Mouse (Mus musculus) gastrocnemius, postnatal 4 days (tissue): ENCODE data around the gene Fam19a5. TPM values are rescaled to one million over a fixed set of nuclear protein-coding genes. Genes with fewer than 3 reads are reported as not detected.

Experiments
- DNase-seq, 2 experiments: peaks; one replicate each; pipeline ENCODE4 v3.0.0; 2021 to 2022; ENCODE audit warnings: low spot score in 2 of 2, mixed read lengths in 2 of 2
- total RNA-seq, 2 experiments: library from RNA; stranded (reverse); gene quantifications; 2 replicates each; pipeline ENCODE4 v1.2.3; 2021

Gene Fam19a5
- total RNA-seq, 2 experiments from 2014 or later = 3.5 to 3.8 TPM

DNA sequence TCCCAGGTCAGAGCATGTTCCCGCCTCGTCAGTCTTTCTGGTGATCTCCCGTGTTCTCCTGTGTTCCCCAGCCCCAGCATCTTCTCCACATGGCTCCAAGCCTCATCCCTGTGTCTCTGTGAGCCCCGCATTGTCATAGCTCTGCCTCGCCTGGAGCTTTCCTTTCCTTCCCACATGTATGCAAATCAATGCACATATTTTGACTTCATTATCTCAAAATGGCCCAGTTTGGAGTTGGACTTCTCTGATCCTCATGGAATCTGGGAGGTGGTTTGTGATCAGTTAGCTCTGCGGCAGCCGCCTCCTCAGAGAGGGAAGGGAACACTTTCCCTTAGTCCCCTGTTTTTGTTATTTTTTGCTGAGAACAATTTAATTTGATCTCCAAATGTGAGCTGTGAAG lies 117.9 kb downstream of the Fam19a5 start:
- no peak for DNase-seq

DNA sequence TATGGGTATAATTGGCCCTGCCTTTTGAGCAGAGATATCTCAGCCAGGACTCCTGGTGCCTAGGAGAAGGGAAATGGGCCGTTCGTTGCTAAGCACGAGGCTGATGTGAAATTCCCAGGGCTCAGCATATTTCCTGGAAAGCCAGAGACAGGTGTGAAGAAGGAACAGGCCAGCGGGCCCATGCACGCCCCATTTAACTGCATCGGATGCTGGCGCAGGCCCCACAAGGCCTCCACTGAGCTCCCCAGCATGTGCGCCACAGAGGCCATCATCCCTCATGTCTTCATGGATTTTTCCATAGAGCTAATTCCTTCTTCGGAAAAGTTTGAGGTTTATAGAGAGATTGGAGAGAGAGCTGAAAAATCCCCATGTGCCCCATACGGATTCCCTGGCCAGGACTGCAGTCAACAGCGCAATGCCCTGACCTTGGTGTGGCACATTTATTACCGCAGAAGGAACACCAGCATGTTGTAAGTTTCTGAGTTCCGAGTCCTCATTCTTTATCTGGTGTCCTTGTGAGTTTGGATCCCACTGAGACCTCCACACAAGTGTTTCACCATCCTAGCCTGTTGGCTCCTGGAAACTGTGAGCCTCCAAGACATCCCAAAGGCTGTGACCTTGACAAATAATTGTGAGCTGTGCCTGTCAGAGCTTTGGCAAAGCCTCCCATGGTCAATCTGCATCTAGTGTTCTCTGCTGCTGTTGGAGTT lies 122.1 kb downstream of the Fam19a5 start:
- no peak for DNase-seq

DNA sequence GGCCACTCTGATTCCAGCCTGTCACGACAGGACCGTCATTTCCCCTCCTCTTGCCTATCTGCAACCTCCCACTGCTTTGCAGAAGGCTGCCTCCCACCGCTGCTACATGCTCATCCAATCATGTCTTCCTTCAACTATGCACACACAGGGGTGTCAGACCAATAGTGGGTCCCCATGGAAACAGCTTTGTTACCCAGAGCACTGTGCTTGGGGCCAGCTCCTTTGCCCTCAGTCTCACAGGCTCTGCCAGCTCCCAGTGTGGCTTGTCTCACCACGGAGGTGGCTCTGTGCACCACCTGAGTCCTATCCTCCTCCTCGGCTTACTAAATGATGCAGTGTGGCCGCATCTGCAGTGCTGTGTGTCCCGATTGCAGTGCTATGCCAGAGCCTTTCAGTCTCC lies 123.3 kb downstream of the Fam19a5 start:
- no peak for DNase-seq

DNA sequence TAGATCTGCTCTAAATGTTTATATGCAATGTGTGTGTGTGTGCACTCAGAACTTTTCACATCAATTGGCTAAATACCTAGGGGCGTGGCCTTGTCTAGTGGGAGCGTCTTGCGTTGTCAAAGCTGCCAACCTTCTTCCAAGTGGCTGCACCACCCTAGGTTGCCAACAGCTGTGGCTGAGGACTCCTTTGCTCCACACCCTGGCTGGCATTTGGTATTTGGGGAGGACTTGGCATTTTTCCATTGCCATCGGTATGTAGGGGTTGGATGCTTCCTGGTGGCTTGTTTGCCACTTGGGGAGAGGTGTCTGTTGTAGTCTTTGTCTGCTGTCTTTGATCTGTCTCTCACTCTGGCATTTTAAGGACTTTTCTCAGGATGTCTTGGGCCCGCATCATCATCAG lies 124.0 kb downstream of the Fam19a5 start:
- DNase-seq = no peak

DNA sequence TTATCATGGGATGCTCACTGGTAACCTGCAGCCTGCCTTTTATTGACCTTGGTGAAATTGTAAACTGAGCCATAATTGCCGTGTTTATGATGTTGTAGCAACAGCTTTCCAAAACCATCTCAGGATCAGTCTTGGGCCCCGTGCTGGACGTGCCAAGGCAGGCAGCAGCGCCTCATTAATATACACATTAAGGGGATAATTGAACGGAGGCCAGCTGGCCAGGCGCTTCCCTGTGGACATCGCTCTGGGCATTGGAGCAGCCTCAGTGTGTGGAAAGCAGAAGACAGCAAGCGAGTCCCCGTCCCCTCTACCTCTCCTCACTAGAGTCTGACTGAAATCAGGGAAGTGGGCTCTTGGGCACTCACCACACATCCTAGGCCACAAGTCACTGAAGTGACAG lies 127.8 kb downstream of the Fam19a5 start:
- no peak for DNase-seq

DNA sequence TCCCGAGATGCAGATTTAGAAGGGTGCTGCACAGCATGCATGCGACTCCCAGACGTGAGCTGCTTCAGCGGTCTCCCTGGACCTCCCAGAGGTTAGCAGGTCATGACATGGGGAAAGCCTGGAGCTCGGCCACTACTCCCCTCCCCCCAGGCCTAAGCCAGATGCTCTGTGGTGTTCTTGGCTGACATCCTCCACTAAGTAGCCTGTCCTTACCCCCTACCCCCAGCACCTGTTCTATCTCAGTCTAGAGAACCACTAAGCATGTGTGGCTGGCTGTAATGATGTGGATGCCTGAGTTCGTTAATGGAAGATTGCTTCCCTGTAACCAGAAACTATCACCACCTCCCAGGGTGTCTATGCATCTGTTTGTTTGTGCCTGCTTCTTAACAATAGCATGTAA lies 134.6 kb downstream of the Fam19a5 start:
- no peak for DNase-seq

DNA sequence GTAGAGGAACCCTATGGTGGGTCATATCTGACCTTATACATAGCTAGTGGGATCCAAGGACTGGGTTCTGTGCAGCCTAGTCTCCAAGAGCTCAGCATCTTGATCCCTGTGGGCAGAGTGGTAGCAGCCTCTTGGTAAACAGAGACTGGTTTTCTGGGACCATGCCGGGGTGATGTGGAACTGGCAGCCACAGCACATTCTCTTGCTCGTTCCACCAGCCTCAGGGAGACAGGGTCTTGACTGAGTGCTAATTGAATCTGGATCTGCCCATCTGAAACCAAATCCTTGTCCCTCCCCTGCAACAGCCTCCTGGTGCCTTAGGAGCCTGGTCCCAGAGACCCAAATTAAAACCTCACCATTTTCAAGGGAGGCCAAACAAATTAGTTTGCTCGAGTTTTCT lies 138.3 kb downstream of the Fam19a5 start:
- DNase-seq = no peak

DNA sequence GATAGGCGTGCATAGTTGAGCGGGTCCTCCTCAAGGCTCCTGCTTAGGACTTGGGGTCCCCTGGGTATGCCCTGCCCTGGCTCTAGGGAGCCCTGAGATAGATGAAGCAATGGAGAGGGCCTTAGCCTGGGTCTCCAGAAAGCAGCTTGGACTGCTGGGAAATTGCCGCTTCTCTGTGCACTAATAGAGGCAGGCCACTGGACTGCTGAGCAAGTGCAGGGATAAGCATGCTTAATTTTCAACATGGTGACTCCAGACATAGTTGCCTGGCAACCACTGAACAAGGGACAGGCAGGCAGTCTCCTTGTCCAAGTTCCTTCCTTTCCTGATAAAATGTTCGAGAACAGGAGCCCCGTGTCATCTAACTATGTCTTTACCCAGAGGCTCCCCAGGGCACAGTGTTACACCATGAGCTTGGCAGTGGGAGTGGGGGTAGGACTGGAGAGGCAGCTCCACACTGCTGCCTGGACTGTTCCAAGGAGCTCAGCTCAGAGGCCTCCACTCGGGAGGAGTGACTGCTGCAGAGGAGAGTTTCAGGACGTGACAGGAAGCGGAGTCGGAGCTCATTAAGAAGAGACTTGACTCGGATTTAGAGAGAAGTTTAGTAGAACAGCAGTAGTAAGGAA lies 142.4 kb downstream of the Fam19a5 start:
- DNase-seq = no peak

DNA sequence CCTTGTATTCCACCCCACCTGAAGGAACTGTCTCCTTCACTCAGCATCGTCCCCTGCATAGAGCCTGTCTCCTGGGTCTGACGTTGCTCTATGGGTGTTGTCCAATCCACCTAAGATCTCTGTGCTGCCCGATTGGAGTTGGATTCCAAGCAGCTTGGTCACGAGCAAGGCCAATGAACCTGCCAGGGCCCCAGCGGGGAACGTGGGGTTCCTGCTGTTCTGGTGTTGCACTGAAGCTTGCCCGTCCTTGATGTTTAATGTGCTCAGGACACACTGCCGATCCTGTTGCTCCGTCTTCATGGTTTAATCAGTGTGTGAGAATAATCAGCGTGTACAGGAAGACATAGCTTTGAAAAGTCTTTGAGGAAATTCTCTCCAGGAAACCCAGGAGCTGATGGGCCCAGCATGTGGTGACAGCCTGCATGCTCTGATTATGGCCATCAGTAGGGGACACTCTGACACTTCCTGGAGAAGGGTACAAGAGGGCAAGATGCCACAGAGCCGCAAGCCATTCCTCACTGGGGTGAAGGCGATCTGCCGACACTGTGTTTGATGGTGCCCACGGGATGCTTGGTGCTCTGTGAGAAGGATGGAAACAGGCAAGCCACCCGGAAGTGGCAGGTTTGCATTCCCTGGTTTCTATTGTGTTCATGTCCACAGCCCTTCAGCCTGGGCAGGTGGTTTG lies 147.3 kb downstream of the Fam19a5 start:
- no peak for DNase-seq

DNA sequence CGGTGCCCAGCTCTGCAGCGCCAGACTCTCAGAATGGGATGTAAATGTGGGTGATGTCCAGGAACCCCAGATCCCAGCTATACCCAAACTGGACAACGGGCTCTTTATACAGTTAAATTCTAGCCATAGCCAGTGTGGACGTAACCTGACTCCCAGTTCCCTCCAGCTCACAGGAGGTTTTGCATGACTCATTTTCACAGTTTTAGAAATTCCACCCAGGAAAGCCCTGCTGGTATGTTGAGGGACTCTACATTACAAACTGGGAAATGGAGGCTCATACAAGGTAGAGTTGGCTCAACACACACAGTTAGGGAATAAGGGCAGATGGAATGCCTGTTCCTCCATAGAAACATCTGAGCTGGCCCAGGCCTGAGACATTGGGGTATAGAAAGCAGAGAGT lies 147.9 kb downstream of the Fam19a5 start:
- no peak for DNase-seq

DNA sequence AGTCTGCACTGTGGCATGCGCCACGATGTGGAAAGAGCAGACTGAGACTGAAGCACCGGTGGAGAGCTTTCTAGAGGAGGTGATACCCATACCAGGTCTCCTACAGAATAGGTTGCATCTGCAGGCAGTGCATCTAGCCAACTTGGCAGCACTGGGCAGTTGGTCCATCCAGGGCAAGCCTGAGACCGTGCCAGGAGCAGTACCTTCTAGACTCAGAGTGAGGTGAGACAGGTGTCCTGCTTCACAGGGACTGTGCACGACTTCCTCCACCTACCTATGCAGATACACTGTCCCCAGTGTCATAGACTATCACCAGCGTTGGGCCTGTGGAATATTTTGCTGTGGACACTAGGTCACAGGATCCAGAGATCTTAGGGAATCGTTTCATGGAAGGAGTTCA lies 148.3 kb downstream of the Fam19a5 start:
- no peak for DNase-seq

DNA sequence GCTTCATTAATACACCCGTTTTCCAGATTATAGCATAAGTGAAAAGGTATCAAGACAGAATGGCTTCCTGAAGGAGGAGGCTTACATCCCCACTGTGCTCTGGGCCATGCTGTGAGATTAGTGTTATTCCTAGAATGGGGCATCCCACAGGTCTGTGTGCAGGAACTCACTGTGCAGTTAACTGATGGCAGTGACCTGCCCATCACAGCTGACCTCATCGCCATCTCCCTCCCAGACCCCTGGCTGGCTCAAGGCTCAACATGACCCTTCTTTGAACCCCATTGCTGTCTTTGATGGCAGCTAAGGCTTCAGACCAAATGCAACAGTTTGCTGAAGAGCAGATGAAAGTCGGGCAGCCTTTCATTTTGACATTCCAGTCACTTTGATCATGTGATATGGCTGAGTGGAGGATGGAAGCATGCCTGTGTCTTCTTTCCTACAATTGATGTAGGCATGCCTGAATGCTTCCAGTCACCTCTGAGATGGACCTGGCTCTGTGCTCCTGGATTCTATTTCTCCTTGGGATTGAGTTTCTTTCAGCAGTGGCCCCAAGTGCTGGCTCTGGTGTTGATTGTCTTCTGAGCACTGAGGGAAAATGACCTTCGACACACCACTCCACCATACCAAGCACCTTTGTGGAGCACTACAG lies 148.9 kb downstream of the Fam19a5 start:
- no peak for DNase-seq

DNA sequence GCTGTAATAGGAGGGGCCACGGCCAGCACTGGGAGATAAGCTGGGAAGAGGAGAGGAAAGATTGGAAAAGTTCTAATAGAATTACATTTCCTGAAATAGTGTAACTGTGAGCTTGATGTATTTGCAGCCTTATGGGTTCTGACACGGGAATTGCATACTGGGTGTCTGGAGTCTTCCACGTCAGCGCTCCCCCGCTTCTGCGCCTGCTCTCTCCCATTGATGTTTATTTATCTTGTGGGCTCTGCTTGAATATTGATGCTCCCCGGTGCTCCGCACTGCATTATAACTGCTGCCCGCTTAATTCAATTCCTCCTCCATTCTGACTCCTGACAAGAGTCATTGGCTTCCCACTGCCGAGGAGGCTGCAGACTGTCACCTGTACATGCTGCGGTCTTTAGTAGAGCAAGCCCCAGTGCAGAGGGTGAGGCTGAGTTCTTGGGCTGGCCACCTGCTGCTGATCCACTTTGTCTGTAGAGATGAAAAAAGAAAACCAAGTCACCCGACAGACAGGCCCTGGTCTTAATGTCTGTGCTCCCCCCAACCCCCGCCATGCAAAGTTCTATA lies 153.4 kb downstream of the Fam19a5 start:
- no peak for DNase-seq

DNA sequence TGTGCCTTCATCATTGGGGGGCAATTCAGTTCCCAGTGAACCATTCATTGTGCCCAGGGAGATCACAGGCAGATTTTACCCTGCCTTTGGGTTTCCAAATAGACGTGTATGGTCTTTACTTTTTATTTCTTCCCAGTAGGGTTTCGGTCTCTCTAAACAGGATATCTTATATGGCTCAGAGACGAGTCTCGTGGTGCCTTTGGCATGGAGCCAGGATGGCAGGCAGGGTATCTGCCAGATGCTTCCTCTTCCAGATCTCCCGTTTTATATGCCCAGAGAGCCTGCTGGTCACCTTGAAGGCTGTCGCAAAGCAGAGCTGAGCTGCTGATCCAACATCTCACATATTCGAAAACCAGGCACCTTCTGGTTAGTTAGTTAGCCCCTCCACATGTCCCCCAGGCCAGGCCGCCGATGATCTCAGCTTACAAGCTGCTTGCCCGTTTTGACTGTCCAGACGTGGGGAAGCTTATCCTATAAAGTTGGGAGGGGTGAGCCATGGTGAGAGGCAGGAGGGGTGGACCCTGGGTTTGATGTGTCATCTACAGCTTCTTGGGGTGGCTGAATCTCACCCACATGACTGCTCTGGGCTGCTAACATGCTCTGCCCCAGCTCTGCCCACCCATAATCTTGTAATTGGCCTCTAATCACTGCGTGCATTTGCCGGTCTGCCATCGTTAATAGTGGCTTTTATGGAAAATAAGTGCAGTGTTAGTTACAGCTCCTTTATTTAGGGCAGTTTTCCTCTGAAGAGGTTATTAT lies 154.6 kb downstream of the Fam19a5 start:
- DNase-seq = peak in 1 of 2 experiments; percentile 16

DNA sequence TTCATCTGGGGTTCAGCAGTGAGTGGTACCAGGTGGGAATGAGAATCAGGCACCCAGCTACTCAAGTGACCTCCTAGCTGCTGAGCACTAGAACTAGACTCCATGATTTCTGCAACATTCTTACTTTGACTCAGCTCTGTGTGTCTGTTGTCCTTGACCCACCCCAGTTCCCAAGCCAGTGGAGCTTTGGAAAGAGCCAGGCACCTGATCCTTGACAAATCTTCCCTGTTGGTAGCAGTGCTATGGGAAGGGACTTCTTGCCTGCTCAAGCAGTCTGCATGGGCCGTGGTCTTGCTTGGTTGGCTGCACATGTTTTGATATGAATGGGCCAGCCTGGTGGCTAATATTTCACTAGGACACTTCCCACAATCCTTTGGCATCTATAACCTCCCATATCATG lies 158.7 kb downstream of the Fam19a5 start:
- no peak for DNase-seq

DNA sequence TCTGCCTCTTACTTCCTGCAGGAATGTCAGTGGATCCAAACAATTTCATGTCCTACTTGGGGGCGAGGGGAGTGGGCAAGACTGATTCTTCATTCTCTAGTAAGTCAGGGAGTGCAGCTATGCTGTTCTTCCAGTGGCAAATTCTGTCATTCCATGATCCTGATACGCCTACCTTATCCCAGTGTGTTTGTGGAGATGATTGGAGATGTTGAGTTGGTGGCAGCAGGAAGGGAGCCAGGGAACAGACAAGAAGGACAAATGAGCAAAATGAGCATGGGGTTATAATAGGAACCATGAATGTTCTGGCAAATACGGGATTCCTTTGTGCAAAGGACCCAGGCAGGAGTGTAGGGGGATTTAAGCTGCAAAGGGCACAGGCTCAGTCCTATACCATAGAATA lies 159.2 kb downstream of the Fam19a5 start:
- no peak for DNase-seq

DNA sequence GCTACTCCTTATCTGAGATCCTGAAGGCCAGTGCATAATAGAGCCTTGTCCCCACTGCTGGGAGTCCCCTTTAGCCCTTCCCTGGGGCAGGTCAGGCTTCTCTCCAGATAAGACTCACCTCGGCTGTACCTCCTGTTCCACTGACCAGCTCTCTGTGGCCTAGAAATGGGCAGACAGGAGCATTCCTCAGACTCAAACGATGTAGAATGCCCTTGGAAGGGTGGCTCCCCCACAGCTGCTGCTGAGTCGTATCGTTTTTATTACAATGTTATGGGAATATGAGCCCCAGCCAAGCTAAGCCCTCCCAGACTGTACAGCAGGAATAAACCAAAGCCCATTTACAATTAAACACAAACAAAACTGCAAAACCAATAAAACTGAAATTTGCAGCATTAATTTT lies 167.7 kb downstream of the Fam19a5 start:
- no peak for DNase-seq

DNA sequence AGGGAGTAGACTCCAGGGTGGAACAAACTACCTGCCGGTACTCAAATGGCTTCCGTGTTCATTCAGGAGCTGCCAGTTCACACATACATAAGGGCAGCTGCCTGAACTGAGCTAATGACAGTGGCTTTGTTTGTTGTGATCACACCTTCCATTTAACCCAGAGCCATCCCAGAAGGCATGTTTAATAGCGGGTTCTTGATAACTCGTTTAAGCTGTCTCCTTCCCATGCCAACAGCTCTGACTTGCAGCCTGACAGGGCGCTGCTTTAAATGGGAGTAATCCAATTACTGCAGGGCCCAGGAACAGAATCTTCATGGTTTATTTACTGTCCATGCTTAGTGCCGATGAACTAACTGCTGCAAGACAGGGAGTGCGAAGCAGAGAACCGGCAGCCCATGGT lies 168.1 kb downstream of the Fam19a5 start:
- no peak for DNase-seq

DNA sequence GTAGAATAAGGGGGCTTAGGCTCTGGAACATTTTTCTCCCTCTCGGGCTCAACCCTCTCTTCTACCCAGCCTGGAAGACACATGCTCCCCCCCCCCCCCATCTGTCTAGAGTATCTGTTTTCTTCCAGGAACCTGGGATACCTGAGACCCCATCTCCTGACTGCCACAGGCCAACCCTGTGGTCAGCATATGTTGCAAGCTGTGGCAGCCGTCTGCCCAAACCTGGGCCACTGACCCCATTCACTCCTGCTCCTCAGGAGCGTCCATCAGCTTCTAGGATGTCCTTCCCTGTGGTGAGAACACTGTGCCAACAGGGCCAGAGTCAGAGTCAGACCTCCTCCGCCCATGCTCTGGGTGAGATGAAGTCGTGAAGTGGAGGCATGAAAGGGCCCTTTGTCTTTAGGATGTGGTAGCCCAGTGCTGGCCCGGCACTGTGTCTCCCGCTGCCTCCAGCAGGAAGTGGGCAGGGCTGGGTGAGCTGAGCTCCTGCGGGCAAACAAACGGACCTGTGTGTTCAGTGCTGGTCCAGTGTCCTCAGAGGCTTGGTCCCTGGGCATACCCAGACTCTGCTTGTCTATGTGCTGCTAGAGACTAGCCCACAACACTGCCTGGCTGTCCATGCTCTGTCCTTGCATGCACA lies 171.1 kb downstream of the Fam19a5 start:
- DNase-seq = no peak

DNA sequence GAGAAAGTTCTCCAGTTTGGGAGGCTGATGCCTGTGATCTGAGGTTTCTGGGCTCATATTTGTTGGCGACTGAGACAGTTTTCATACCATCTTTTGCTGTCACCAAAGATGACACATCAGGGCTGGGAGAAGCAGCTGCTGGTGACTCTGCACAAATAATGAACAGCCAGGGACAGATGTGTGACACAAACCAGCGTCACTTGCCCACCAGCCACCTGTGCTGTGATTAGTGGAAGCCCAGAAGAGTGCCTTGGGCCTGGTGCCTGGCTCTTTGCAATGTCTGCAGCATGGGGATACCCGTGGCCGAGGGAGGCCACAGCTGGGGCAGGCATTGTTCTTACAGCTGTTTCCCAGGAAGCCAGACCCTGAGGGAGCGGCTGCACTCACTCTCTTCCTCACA lies 173.0 kb downstream of the Fam19a5 start:
- peak in 1 of 2 experiments; percentile 38 for DNase-seq
